Mouse (Mus musculus): ENCODE data around the gene Trpv5. TPM values are rescaled to one million over a fixed set of nuclear protein-coding genes. Genes with fewer than 3 reads are reported as not detected.

Gene Trpv5
- total RNA-seq, 1 experiment: 0.22 TPM

DNA sequence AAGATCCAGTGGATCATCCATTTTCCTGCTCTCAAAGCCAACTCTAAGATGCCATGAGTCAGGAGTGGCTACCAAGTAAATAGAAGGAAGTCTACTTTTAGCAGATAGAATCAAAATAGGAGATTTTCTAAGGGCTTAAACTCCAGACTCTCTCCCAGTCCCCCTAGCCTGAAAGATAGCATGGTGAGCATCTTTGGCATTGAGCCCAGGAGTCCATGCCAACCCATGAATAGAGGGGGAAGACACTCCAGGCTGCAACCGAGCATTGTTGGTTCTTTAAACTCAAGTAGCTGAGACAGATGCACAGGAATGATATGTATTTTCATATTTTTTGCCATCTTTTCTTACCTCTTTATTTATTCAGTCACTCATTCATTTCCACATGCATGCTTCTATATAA, 45.4 kb downstream of the Trpv5 start:
- no peak overlapping the region for H3K27ac ChIP-seq (ENCODE audit: insufficient read depth, low read depth, low read length, poor library complexity, severe bottlenecking)
- no peak for TF ChIP-seq HCFC1 (IDR thresholded peaks at IDR 0.05; ENCODE audit: borderline replicate concordance, insufficient read depth, low read length)
- no peaks in the 10 kb centered on the region for H3K36me3 ChIP-seq (ENCODE audit: control insufficient read depth, insufficient read depth, low read length, poor library complexity, severe bottlenecking)
- H3K4me3 ChIP-seq (ENCODE audit: insufficient read depth in 1 of 2, low read depth in 1 of 2, low read length in 2 of 2, poor library complexity in 1 of 2, severe bottlenecking in 1 of 2): no peak overlapping the region
- H3K4me1 ChIP-seq (ENCODE audit: control insufficient read depth in 2 of 2, insufficient read depth in 2 of 2, low read length in 2 of 2, poor library complexity in 1 of 2): no peaks in the 10 kb centered on the region
- no peak overlapping the region for H3K9ac ChIP-seq (ENCODE audit: insufficient read depth, low read depth, low read length, poor library complexity, severe bottlenecking)
- no peaks in the 10 kb centered on the region for H3K9me3 ChIP-seq (ENCODE audit: control insufficient read depth, insufficient read depth, low read depth, low read length)
- DNase-seq (ENCODE audit: low read depth, low spot score): no peak
- in situ Hi-C loops (cut with MboI; ENCODE audit: low sequenced_read_pairs in 2 of 2, unreplicated experiment in 2 of 2): no loop called here

DNA sequence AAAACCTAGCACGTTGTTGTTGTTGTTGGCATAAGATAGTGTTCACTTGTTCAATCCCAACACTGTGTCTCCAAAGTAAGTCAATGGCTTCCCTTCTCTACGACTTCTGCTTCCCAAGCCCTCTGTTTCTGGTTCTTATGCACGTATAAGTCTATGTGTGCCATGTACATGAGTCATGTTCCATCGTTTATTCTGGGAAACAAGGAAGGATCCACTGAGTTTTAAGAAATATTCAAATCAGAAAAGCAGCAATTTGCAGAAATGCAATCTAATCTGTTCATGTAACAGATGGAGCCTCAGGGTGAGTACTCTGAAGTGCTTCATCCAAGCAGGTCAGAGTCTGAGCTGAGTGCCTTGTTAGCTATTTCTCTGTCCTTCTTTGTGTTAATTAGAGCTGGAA, 49.0 kb downstream of the Trpv5 start:
- H3K4me1 ChIP-seq (ENCODE audit: control insufficient read depth in 2 of 2, insufficient read depth in 2 of 2, low read length in 2 of 2, poor library complexity in 1 of 2): no peaks in the 10 kb centered on the region
- no peak overlapping the region for H3K4me3 ChIP-seq (ENCODE audit: insufficient read depth in 1 of 2, low read depth in 1 of 2, low read length in 2 of 2, poor library complexity in 1 of 2, severe bottlenecking in 1 of 2)
- in situ Hi-C loops (cut with MboI; ENCODE audit: low sequenced_read_pairs in 2 of 2, unreplicated experiment in 2 of 2): no loop called here
- H3K27ac ChIP-seq (ENCODE audit: insufficient read depth, low read depth, low read length, poor library complexity, severe bottlenecking): no peak overlapping the region
- H3K9ac ChIP-seq (ENCODE audit: insufficient read depth, low read depth, low read length, poor library complexity, severe bottlenecking): no peak overlapping the region
- TF ChIP-seq CHD2 (IDR thresholded peaks at IDR 0.05; ENCODE audit: low read depth, low read length) (no peak), HCFC1 (IDR thresholded peaks at IDR 0.05; ENCODE audit: borderline replicate concordance, insufficient read depth, low read length) (no peak), MAFK (IDR thresholded peaks at IDR 0.05; ENCODE audit: insufficient read depth, low read depth, low read length) (no peak), ZC3H11A (IDR thresholded peaks at IDR 0.05; ENCODE audit: borderline replicate concordance, low read depth, low read length) (no peak), ZNF384 (IDR thresholded peaks at IDR 0.05; ENCODE audit: low read depth, low read length) (no peak)
- DNase-seq (ENCODE audit: low read depth, low spot score): no peak
- no peaks in the 10 kb centered on the region for H3K36me3 ChIP-seq (ENCODE audit: control insufficient read depth, insufficient read depth, low read length, poor library complexity, severe bottlenecking)
- no peaks in the 10 kb centered on the region for H3K9me3 ChIP-seq (ENCODE audit: control insufficient read depth, insufficient read depth, low read depth, low read length)

DNA sequence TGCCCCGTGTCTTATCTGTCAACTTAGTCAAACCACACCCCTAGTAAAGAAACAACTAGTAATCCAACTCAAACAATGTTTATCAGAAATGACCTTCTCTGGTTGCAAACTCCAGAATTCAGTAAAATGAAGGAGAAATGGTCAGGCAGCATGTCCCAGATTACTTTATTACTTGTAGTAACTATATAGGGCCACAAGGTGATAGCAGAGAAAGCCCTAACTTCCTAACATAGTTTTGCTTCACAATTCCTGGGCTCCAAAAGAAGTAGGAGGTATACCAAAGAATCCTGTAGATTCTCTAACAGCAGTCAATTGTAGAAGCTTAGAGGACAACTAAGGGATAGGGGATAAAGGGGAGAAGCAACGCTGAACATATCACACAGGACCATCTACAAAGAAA, 49.8 kb downstream of the Trpv5 start:
- no peaks in the 10 kb centered on the region for H3K36me3 ChIP-seq (ENCODE audit: control insufficient read depth, insufficient read depth, low read length, poor library complexity, severe bottlenecking)
- in situ Hi-C loops (cut with MboI; ENCODE audit: low sequenced_read_pairs in 2 of 2, unreplicated experiment in 2 of 2): no loop called here
- TF ChIP-seq CHD2 (IDR thresholded peaks at IDR 0.05; ENCODE audit: low read depth, low read length): no peak
- TF ChIP-seq MAFK (IDR thresholded peaks at IDR 0.05; ENCODE audit: insufficient read depth, low read depth, low read length): no peak
- TF ChIP-seq HCFC1 (IDR thresholded peaks at IDR 0.05; ENCODE audit: borderline replicate concordance, insufficient read depth, low read length): no peak
- no peak for TF ChIP-seq ZC3H11A (IDR thresholded peaks at IDR 0.05; ENCODE audit: borderline replicate concordance, low read depth, low read length)
- TF ChIP-seq ZNF384 (IDR thresholded peaks at IDR 0.05; ENCODE audit: low read depth, low read length): no peak
- no peak overlapping the region for H3K27ac ChIP-seq (ENCODE audit: insufficient read depth, low read depth, low read length, poor library complexity, severe bottlenecking)
- no peak overlapping the region for H3K9ac ChIP-seq (ENCODE audit: insufficient read depth, low read depth, low read length, poor library complexity, severe bottlenecking)
- H3K4me3 ChIP-seq (ENCODE audit: insufficient read depth in 1 of 2, low read depth in 1 of 2, low read length in 2 of 2, poor library complexity in 1 of 2, severe bottlenecking in 1 of 2): no peak overlapping the region
- H3K4me1 ChIP-seq (ENCODE audit: control insufficient read depth in 2 of 2, insufficient read depth in 2 of 2, low read length in 2 of 2, poor library complexity in 1 of 2): no peaks in the 10 kb centered on the region
- DNase-seq (ENCODE audit: low read depth, low spot score): no peak
- H3K9me3 ChIP-seq (ENCODE audit: control insufficient read depth, insufficient read depth, low read depth, low read length): no peaks in the 10 kb centered on the region

GRCm38 (mm10) chr6:41628180-41628579, 52.4 kb downstream of the Trpv5 start:
- no peaks in the 10 kb centered on the region for H3K36me3 ChIP-seq (ENCODE audit: control insufficient read depth, insufficient read depth, low read length, poor library complexity, severe bottlenecking)
- no peaks in the 10 kb centered on the region for H3K9me3 ChIP-seq (ENCODE audit: control insufficient read depth, insufficient read depth, low read depth, low read length)
- no peak for TF ChIP-seq CHD2 (IDR thresholded peaks at IDR 0.05; ENCODE audit: low read depth, low read length)
- TF ChIP-seq ZC3H11A (IDR thresholded peaks at IDR 0.05; ENCODE audit: borderline replicate concordance, low read depth, low read length): no peak
- TF ChIP-seq HCFC1 (IDR thresholded peaks at IDR 0.05; ENCODE audit: borderline replicate concordance, insufficient read depth, low read length): no peak
- in situ Hi-C loops (cut with MboI; ENCODE audit: low sequenced_read_pairs in 2 of 2, unreplicated experiment in 2 of 2): no loop called here
- H3K4me1 ChIP-seq (ENCODE audit: control insufficient read depth in 2 of 2, insufficient read depth in 2 of 2, low read length in 2 of 2, poor library complexity in 1 of 2): no peaks in the 10 kb centered on the region
- H3K27ac ChIP-seq (ENCODE audit: insufficient read depth, low read depth, low read length, poor library complexity, severe bottlenecking): no peak overlapping the region
- H3K9ac ChIP-seq (ENCODE audit: insufficient read depth, low read depth, low read length, poor library complexity, severe bottlenecking): no peak overlapping the region
- DNase-seq (ENCODE audit: low read depth, low spot score): no peak
- no peak overlapping the region for H3K4me3 ChIP-seq (ENCODE audit: insufficient read depth in 1 of 2, low read depth in 1 of 2, low read length in 2 of 2, poor library complexity in 1 of 2, severe bottlenecking in 1 of 2)

DNA sequence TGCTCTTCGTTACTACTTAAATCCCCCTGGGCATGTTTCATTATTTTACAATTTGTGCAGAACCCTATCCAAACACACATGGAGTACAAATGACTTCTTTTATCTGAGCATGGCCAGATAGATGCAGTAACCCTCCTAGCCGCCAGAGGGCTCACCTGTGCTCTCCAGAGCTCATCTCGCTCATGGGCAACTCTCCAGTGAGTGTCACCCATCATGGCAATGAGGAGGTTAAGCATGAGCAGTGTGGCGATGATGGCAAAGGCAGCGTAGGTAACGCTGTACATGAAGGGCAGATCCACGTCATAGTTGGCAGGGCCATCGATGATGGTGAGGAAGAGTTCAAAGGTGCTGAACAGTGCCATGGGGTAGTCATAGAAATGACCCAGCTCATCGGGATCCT, 57.9 kb downstream of the Trpv5 start:
- H3K9me3 ChIP-seq (ENCODE audit: control insufficient read depth, insufficient read depth, low read depth, low read length): no peaks in the 10 kb centered on the region
- TF ChIP-seq ZC3H11A (IDR thresholded peaks at IDR 0.05; ENCODE audit: borderline replicate concordance, low read depth, low read length): peak; percentile 40; the same call in 1 of the 2 replicates
- no peak for TF ChIP-seq CHD2 (IDR thresholded peaks at IDR 0.05; ENCODE audit: low read depth, low read length)
- no peak overlapping the region for H3K4me3 ChIP-seq (ENCODE audit: insufficient read depth in 1 of 2, low read depth in 1 of 2, low read length in 2 of 2, poor library complexity in 1 of 2, severe bottlenecking in 1 of 2)
- H3K27ac ChIP-seq (ENCODE audit: insufficient read depth, low read depth, low read length, poor library complexity, severe bottlenecking): no peak overlapping the region
- DNase-seq (ENCODE audit: low read depth, low spot score): peak; percentile 30
- in situ Hi-C loops (cut with MboI; ENCODE audit: low sequenced_read_pairs in 2 of 2, unreplicated experiment in 2 of 2): no loop called here
- no peaks in the 10 kb centered on the region for H3K36me3 ChIP-seq (ENCODE audit: control insufficient read depth, insufficient read depth, low read length, poor library complexity, severe bottlenecking)
- H3K9ac ChIP-seq (ENCODE audit: insufficient read depth, low read depth, low read length, poor library complexity, severe bottlenecking): no peak overlapping the region
- no peaks in the 10 kb centered on the region for H3K4me1 ChIP-seq (ENCODE audit: control insufficient read depth in 2 of 2, insufficient read depth in 2 of 2, low read length in 2 of 2, poor library complexity in 1 of 2)

All from ES-E14 (cell line).